Mouse (Mus musculus) embryonic fibroblast, embryonic 13.5 days (primary cell): ENCODE results near the gene P4ha1. TPM values are rescaled to one million over a fixed set of nuclear protein-coding genes. Genes with fewer than 3 reads are reported as not detected.

Experiments used
- H3K27ac ChIP-seq: 2 replicates; pipeline ENCODE4 v1.5.1; 2012; ENCODE audit warnings: low read length, control low read depth, inconsistent platforms; ENCODE audit not compliant: insufficient read depth
- H3K4me1 ChIP-seq: 2 replicates; pipeline ENCODE4 v1.6.1; 2011; ENCODE audit warnings: low read length; ENCODE audit not compliant: control insufficient read depth, insufficient read depth
- H3K4me3 ChIP-seq: 2 replicates; pipeline ENCODE4 v1.5.1; 2011; ENCODE audit warnings: mild to moderate bottlenecking, control low read depth, low read length; ENCODE audit not compliant: insufficient read depth
- CTCF ChIP-seq: IDR thresholded peaks from 2 replicates; pipeline ENCODE4 v1.5.1; 2011; ENCODE audit warnings: mild to moderate bottlenecking, control low read depth, low read length, moderate library complexity, borderline replicate concordance; ENCODE audit not compliant: insufficient read depth
- POLR2A ChIP-seq: IDR thresholded peaks from 2 replicates; pipeline ENCODE4 v1.6.1; 2011; ENCODE audit warnings: low read depth, mild to moderate bottlenecking, control low read depth, low read length, moderate library complexity
- polyA plus RNA-seq: library from polyadenylated mRNA; stranded (reverse); fragments of >200 nt; gene quantifications from 2 replicates; pipeline ENCODE4 v1.2.4, GENCODE M21; 2011; ENCODE audit warnings: low read depth; ENCODE audit not compliant: missing spikeins, insufficient read length

Gene P4ha1
- polyA plus RNA-seq, 1 experiment, result 209 TPM

GRCm38 (mm10) chr10:59346560-59346959 lies 23.5 kb downstream of the P4ha1 start:
- Histone ChIP-seq H3K4me3 (no peak overlapping the region), H3K4me1 (no peaks in the 10 kb centered on the region), H3K27ac (no peak overlapping the region)
- TF ChIP-seq CTCF (no peak), POLR2A (no peak)

GRCm38 (mm10) chr10:59348200-59348599 lies 25.1 kb downstream of the P4ha1 start:
- no peak overlapping the region for H3K27ac ChIP-seq
- TF ChIP-seq POLR2A, result no peak
- TF ChIP-seq CTCF, result no peak
- H3K4me3 ChIP-seq, result no peak overlapping the region
- H3K4me1 ChIP-seq, result no peaks in the 10 kb centered on the region

GRCm38 (mm10) chr10:59349536-59349935 lies 26.4 kb downstream of the P4ha1 start:
- no peaks in the 10 kb centered on the region for H3K4me1 ChIP-seq
- H3K4me3 ChIP-seq, result no peak overlapping the region
- no peak overlapping the region for H3K27ac ChIP-seq
- TF ChIP-seq CTCF (no peak), POLR2A (no peak)

- no peak overlapping the region for H3K27ac ChIP-seq
- no peaks in the 10 kb centered on the region for H3K4me1 ChIP-seq
- H3K4me3 ChIP-seq, result no peak overlapping the region
- TF ChIP-seq CTCF, result no peak
- no peak for TF ChIP-seq POLR2A
These were observed 30.0 kb downstream of the P4ha1 start for GRCm38 (mm10) chr10:59353065-59353464.

- H3K4me3 ChIP-seq, result no peak overlapping the region
- no peak for TF ChIP-seq POLR2A
- TF ChIP-seq CTCF, result no peak
- H3K4me1 ChIP-seq, result no peaks in the 10 kb centered on the region
- H3K27ac ChIP-seq, result no peak overlapping the region
These were observed 31.0 kb downstream of the P4ha1 start for GRCm38 (mm10) chr10:59354120-59354519.

GRCm38 (mm10) chr10:59355020-59355419 lies 31.9 kb downstream of the P4ha1 start:
- no peak for TF ChIP-seq POLR2A
- no peak for TF ChIP-seq CTCF
- H3K27ac ChIP-seq, result no peak overlapping the region
- no peaks in the 10 kb centered on the region for H3K4me1 ChIP-seq
- no peak overlapping the region for H3K4me3 ChIP-seq

- no peaks in the 10 kb centered on the region for H3K4me1 ChIP-seq
- no peak overlapping the region for H3K27ac ChIP-seq
- TF ChIP-seq POLR2A, result no peak
- H3K4me3 ChIP-seq, result no peak overlapping the region
These were observed 35.6 kb downstream of the P4ha1 start for GRCm38 (mm10) chr10:59358744-59359143.

- TF ChIP-seq CTCF (no peak), POLR2A (no peak)
- H3K4me1 ChIP-seq, result no peaks in the 10 kb centered on the region
- no peak overlapping the region for H3K27ac ChIP-seq
These were observed 40.1 kb downstream of the P4ha1 start for GRCm38 (mm10) chr10:59363208-59363607.

GRCm38 (mm10) chr10:59364551-59364950 lies 41.5 kb downstream of the P4ha1 start:
- no peak for TF ChIP-seq CTCF
- TF ChIP-seq POLR2A, result no peak
- Histone ChIP-seq H3K4me1 (no peaks in the 10 kb centered on the region), H3K4me3 (no peak overlapping the region), H3K27ac (no peak overlapping the region)

More at GRCm38 (mm10) chr10:59363208-59363607, 40.1 kb downstream of the P4ha1 start:
- no peak overlapping the region for H3K4me3 ChIP-seq

GRCm38 (mm10) chr10:59365804-59366589 lies 42.9 kb downstream of the P4ha1 start:
- TF ChIP-seq POLR2A, result no peak
- no peak for TF ChIP-seq CTCF
- no peak overlapping the region for H3K4me3 ChIP-seq
- H3K27ac ChIP-seq, result no peak overlapping the region
- H3K4me1 ChIP-seq, result no peaks in the 10 kb centered on the region
